Mouse (Mus musculus) CH12.LX (cell line): Measurements from ENCODE around the gene Adamts16. TPM values are rescaled to one million over a fixed set of nuclear protein-coding genes. Genes with fewer than 3 reads are reported as not detected.
A peak's percentile ranks its signal among the peaks of the same experiment; 100 is the strongest.

Source experiments
- DNase-seq: peaks from one replicate; pipeline ENCODE4 v3.0.0-alpha.2; 2013; ENCODE audit errors: extremely low read depth
- H3K27ac ChIP-seq: 2 replicates; pipeline ENCODE4 v1.5.1; 2012; ENCODE audit warnings: low read depth, mild to moderate bottlenecking, control low read depth, moderate library complexity; ENCODE audit not compliant: insufficient read depth
- H3K27me3 ChIP-seq: replicated peaks from 2 replicates; pipeline ENCODE3; 2012; ENCODE audit warnings: inconsistent platforms
- H3K36me3 ChIP-seq, 2 experiments: replicated peaks in 1 of 2; 2 replicates each; pipeline versions ENCODE3 to v1.6.1; 2012; ENCODE audit warnings: inconsistent platforms in 1 of 2, low read length in 1 of 2, mild to moderate bottlenecking in 1 of 2, mixed read lengths in 1 of 2, moderate library complexity in 1 of 2; ENCODE audit not compliant: control insufficient read depth in 1 of 2, insufficient read depth in 1 of 2
- H3K4me1 ChIP-seq, 2 experiments: 2 replicates each; pipeline ENCODE4 v1.6.1; 2012; ENCODE audit warnings: inconsistent platforms in 1 of 2, moderate library complexity in 1 of 2; ENCODE audit not compliant: insufficient read depth in 2 of 2, control insufficient read depth in 1 of 2
- H3K4me2 ChIP-seq: 2 replicates; pipeline ENCODE4 v1.6.1; 2012; ENCODE audit warnings: low read depth, mild to moderate bottlenecking, control low read depth; ENCODE audit not compliant: poor library complexity, insufficient read depth, severe bottlenecking
- H3K4me3 ChIP-seq, 3 experiments: fragments of 150-350 bp in 1 of 3; sonication (generic) in 1 of 3; replicated peaks in 1 of 3; 2 replicates each; pipeline versions ENCODE3 to v1.5.1; 2011 to 2012; ENCODE audit warnings: low read depth in 2 of 3, low read length in 2 of 3, mild to moderate bottlenecking in 2 of 3, moderate library complexity in 2 of 3, control low read depth in 1 of 3, improper control_type of control experiment in 1 of 3, inconsistent platforms in 1 of 3, mixed read lengths in 1 of 3; ENCODE audit not compliant: poor library complexity in 1 of 3
- H3K79me2 ChIP-seq: replicated peaks from 2 replicates; pipeline ENCODE4 v1.6.1; 2012; ENCODE audit warnings: mild to moderate bottlenecking, moderate library complexity; ENCODE audit not compliant: control insufficient read depth, poor library complexity, insufficient read depth, severe bottlenecking; ENCODE audit errors: extremely low read depth
- H3K9ac ChIP-seq: 2 replicates; pipeline ENCODE4 v1.6.1; 2012; ENCODE audit warnings: low read depth, mild to moderate bottlenecking, control low read depth, moderate library complexity; ENCODE audit not compliant: insufficient read depth
- H3K9me3 ChIP-seq: replicated peaks from 2 replicates; pipeline ENCODE3; 2012; ENCODE audit warnings: low read length, inconsistent platforms, mixed read lengths
- BHLHE40 ChIP-seq: IDR thresholded peaks from 2 replicates; pipeline ENCODE4 v1.6.1; 2011; ENCODE audit warnings: mild to moderate bottlenecking, low read depth, low read length, improper control_type of control experiment
- CHD1 ChIP-seq: IDR thresholded peaks from 2 replicates; pipeline ENCODE4 v1.6.1; 2012; ENCODE audit warnings: low read depth, low read length, improper control_type of control experiment, inconsistent platforms
- CHD2 ChIP-seq: IDR thresholded peaks from 2 replicates; pipeline ENCODE4 v1.6.1; 2011; ENCODE audit warnings: low read length, improper control_type of control experiment
- CTCF ChIP-seq, 2 experiments: IDR thresholded peaks in 1 of 2; conservative IDR thresholded peaks in 1 of 2; 2 replicates each; pipeline ENCODE4 v1.5.1; 2011 to 2012; ENCODE audit warnings: low read depth in 2 of 2, low read length in 2 of 2, improper control_type of control experiment in 1 of 2, inconsistent platforms in 1 of 2, mild to moderate bottlenecking in 1 of 2, moderate library complexity in 1 of 2
- E2F4 ChIP-seq: IDR thresholded peaks from 2 replicates; pipeline ENCODE4 v1.6.1; 2011; ENCODE audit warnings: low read depth, low read length, improper control_type of control experiment; ENCODE audit not compliant: insufficient replicate concordance
- EP300 ChIP-seq: IDR thresholded peaks from 2 replicates; pipeline ENCODE4 v1.6.1; 2011; ENCODE audit warnings: low read length, improper control_type of control experiment
- ETS1 ChIP-seq: conservative IDR thresholded peaks from 2 replicates; pipeline ENCODE4 v1.6.1; 2012; ENCODE audit warnings: low read depth, mild to moderate bottlenecking, inconsistent platforms, low read length, improper control_type of control experiment, moderate library complexity
- IRF4 ChIP-seq: IDR thresholded peaks from 2 replicates; pipeline ENCODE4 v1.6.1; 2014; ENCODE audit warnings: low read depth, mild to moderate bottlenecking, inconsistent platforms, low read length, improper control_type of control experiment
- MAX ChIP-seq: IDR thresholded peaks from 2 replicates; pipeline ENCODE4 v1.6.1; 2011; ENCODE audit warnings: low read length, improper control_type of control experiment
- MAZ ChIP-seq: IDR thresholded peaks from 2 replicates; pipeline ENCODE4 v1.6.1; 2012; ENCODE audit warnings: low read depth, mild to moderate bottlenecking, inconsistent platforms, low read length, improper control_type of control experiment, moderate library complexity
- MEF2A ChIP-seq: IDR thresholded peaks from 2 replicates; pipeline ENCODE4 v1.6.1; 2014; ENCODE audit warnings: low read depth, mild to moderate bottlenecking, inconsistent platforms, low read length, improper control_type of control experiment, borderline replicate concordance
- MXI1 ChIP-seq: IDR thresholded peaks from 2 replicates; pipeline ENCODE4 v1.6.1; 2011; ENCODE audit warnings: mild to moderate bottlenecking, low read depth, low read length, improper control_type of control experiment
- PAX5 ChIP-seq: IDR thresholded peaks from 2 replicates; pipeline ENCODE4 v1.6.1; 2012; ENCODE audit warnings: low read length, inconsistent platforms, mixed read lengths
- POLR2A ChIP-seq: IDR thresholded peaks from 2 replicates; pipeline ENCODE4 v1.6.1; 2011; ENCODE audit warnings: low read depth, mild to moderate bottlenecking, improper control_type of control experiment, low read length
- RAD21 ChIP-seq: IDR thresholded peaks from 2 replicates; pipeline ENCODE4 v1.6.1; 2011; ENCODE audit warnings: low read depth, mild to moderate bottlenecking, low read length, improper control_type of control experiment, moderate library complexity
- RCOR1 ChIP-seq: conservative IDR thresholded peaks from 2 replicates; pipeline ENCODE4 v1.6.1; 2012; ENCODE audit warnings: low read depth, mild to moderate bottlenecking, inconsistent platforms, low read length, improper control_type of control experiment
- SIN3A ChIP-seq: IDR thresholded peaks from 2 replicates; pipeline ENCODE4 v1.6.1; 2012; ENCODE audit warnings: low read length, improper control_type of control experiment, inconsistent platforms
- SMC3 ChIP-seq: IDR thresholded peaks from 2 replicates; pipeline ENCODE4 v1.6.1; 2011; ENCODE audit warnings: low read depth, low read length, improper control_type of control experiment
- TBP ChIP-seq: conservative IDR thresholded peaks from 2 replicates; pipeline ENCODE4 v1.6.1; 2011; ENCODE audit warnings: low read depth, low read length, improper control_type of control experiment
- TCF12 ChIP-seq: IDR thresholded peaks from 2 replicates; pipeline ENCODE4 v1.6.1; 2014; ENCODE audit warnings: low read depth, mild to moderate bottlenecking, inconsistent platforms, low read length, improper control_type of control experiment
- UBTF ChIP-seq: IDR thresholded peaks from 2 replicates; pipeline ENCODE4 v1.6.1; 2012; ENCODE audit warnings: low read depth, mild to moderate bottlenecking, inconsistent platforms, low read length, improper control_type of control experiment, moderate library complexity
- USF1 ChIP-seq: IDR thresholded peaks from 2 replicates; pipeline ENCODE4 v1.6.1; 2014; ENCODE audit warnings: low read depth, mild to moderate bottlenecking, inconsistent platforms, low read length, improper control_type of control experiment
- USF2 ChIP-seq: conservative IDR thresholded peaks from 2 replicates; pipeline ENCODE4 v1.6.1; 2011; ENCODE audit warnings: low read depth, low read length, improper control_type of control experiment
- ZC3H11A ChIP-seq: IDR thresholded peaks from 2 replicates; pipeline ENCODE4 v1.6.1; 2012; ENCODE audit warnings: low read depth, mild to moderate bottlenecking, inconsistent platforms, low read length, improper control_type of control experiment
- ZMIZ1 ChIP-seq: IDR thresholded peaks from 2 replicates; pipeline ENCODE4 v1.6.1; 2012; ENCODE audit warnings: low read depth, mild to moderate bottlenecking, inconsistent platforms, low read length, improper control_type of control experiment
- dilution Hi-C: fragments of 300-500 bp; cut with MboI; formaldehyde crosslinking; loops from 2 replicates; pipeline ENCODE4 v1.14.3; 2020; ENCODE audit warnings: low sequenced_read_pairs; ENCODE audit not compliant: extremely low pct_unique_long_range_greater_than_20kb, extremely low pct_ligation_motif_present
- in situ Hi-C: fragments of 300-500 bp; cut with MboI; formaldehyde crosslinking; loops from 3 replicates; pipeline ENCODE4 v1.14.3; 2019; ENCODE audit warnings: low sequenced_read_pairs, low pct_ligation_motif_present, low pct_unique_long_range_greater_than_20kb, mixed read lengths
- polyA plus RNA-seq: library from polyadenylated mRNA; unstranded; fragments of >175 nt; gene quantifications from 2 replicates; pipeline ENCODE4 v1.2.1, GENCODE M21; 2012; ENCODE audit warnings: low read depth; ENCODE audit not compliant: insufficient read length
- total RNA-seq, 2 experiments: library from RNA; depleted of rRNA; stranded (reverse); fragments of 300-350 nt in 1 of 2; fragments of >200 nt in 1 of 2; gene quantifications; 2 replicates each; pipeline ENCODE4 v1.2.3; 2012 to 2014

Adamts16 gene
- total and polyA plus RNA-seq, 3 experiments: not detected

- no peak for DNase-seq
- Histone ChIP-seq H3K4me1 (peaks cover 0 to 22% of the 10 kb centered on the region in 2 experiments; a peak in 2 of 4 replicates), H3K27me3 (peaks cover 2% of the 10 kb centered on the region), H3K79me2 (no peaks in the 10 kb centered on the region), H3K27ac (no peak overlapping the region), H3K9ac (no peak overlapping the region), H3K4me2 (no peak overlapping the region), H3K4me3 (no peak overlapping the region), H3K9me3 (no peaks in the 10 kb centered on the region), H3K36me3 (no peaks in the 10 kb centered on the region)
- TF ChIP-seq ZMIZ1 (no peak), CHD2 (no peak)
- dilution Hi-C loops: no loop called here
- in situ Hi-C loops: no loop called here
These were observed 515 bp upstream of the Adamts16 start for GRCm38 (mm10) chr13:70842126-70842525.

GRCm38 (mm10) chr13:70840161-70840560, 1.4 kb downstream of the Adamts16 start:
- TF ChIP-seq POLR2A (no peak), USF2 (no peak), IRF4 (no peak), USF1 (no peak), MXI1 (no peak), ZMIZ1 (no peak), MEF2A (no peak), RCOR1 (no peak), TBP (no peak), E2F4 (no peak), RAD21 (peak; percentile 93), TCF12 (no peak), ETS1 (no peak), SMC3 (peak; percentile 89), SIN3A (no peak), CHD1 (no peak), CTCF (conservative IDR thresholded peaks at IDR 0.05 in 1 of 2, IDR thresholded peaks at IDR 0.05 in 1 of 2; ENCODE audit: low read depth in 2 of 2, low read length in 2 of 2) (peak; percentile 65 to 87), EP300 (no peak), PAX5 (no peak), BHLHE40 (no peak), UBTF (no peak), MAX (no peak), ZC3H11A (peak; percentile 65), MAZ (no peak)
- TF ChIP-seq, all 38 proteins: peak for 4
- in situ Hi-C loops: no loop called here
- H3K9ac ChIP-seq: no peak overlapping the region
- H3K27ac ChIP-seq: no peak overlapping the region
- no peak overlapping the region for H3K4me2 ChIP-seq
- H3K79me2 ChIP-seq: no peaks in the 10 kb centered on the region
- peak; percentile 63 for DNase-seq
- dilution Hi-C loops: no loop called here
- H3K9me3 ChIP-seq: no peaks in the 10 kb centered on the region
- H3K4me1 ChIP-seq: peaks cover 0 to 6% of the 10 kb centered on the region in 2 experiments; a peak in 2 of 4 replicates
- H3K36me3 ChIP-seq: no peaks in the 10 kb centered on the region
- no peak overlapping the region for H3K4me3 ChIP-seq
- peaks cover 2% of the 10 kb centered on the region for H3K27me3 ChIP-seq
